Mouse (Mus musculus) cortical plate, adult 2 months (tissue): Measurements from ENCODE around the gene Cfap57. TPM values are rescaled to one million over a fixed set of nuclear protein-coding genes. Genes with fewer than 3 reads are reported as not detected.

Experiments
- H3K27ac ChIP-seq: fragments of 200-500 bp; 2 replicates; pipeline ENCODE4 v1.5.1; 2012; ENCODE audit warnings: low read length, control low read depth, inconsistent platforms; ENCODE audit not compliant: insufficient read depth
- H3K4me1 ChIP-seq: fragments of 200-500 bp; 2 replicates; pipeline ENCODE4 v1.6.1; 2011; ENCODE audit warnings: low read length; ENCODE audit not compliant: control insufficient read depth, insufficient read depth
- H3K4me3 ChIP-seq: fragments of 200-500 bp; 2 replicates; pipeline ENCODE4 v1.5.1; 2011; ENCODE audit warnings: mild to moderate bottlenecking, low read length, control low read depth; ENCODE audit not compliant: insufficient read depth
- CTCF ChIP-seq: fragments of 200-500 bp; IDR thresholded peaks from 2 replicates; pipeline ENCODE4 v1.5.1; 2011; ENCODE audit warnings: mild to moderate bottlenecking, control low read depth, low read length; ENCODE audit not compliant: insufficient read depth; ENCODE audit errors: extremely low read depth
- POLR2A ChIP-seq: fragments of 200-500 bp; IDR thresholded peaks from 2 replicates; pipeline ENCODE4 v1.6.1; 2011; ENCODE audit warnings: mild to moderate bottlenecking, low read length, control low read depth; ENCODE audit not compliant: insufficient read depth; ENCODE audit errors: extremely low read depth
- polyA plus RNA-seq: library from polyadenylated mRNA; depleted of rRNA; stranded (reverse); fragments of >200 nt; gene quantifications from 2 replicates; pipeline ENCODE4 v1.2.3, GENCODE M21; 2012

Gene Cfap57
- polyA plus RNA-seq, 1 experiment = 0.56 TPM

GRCm38 (mm10) chr4:118604065-118604464, 16.5 kb downstream of the Cfap57 start:
- no peak overlapping the region for H3K27ac ChIP-seq
- H3K4me3 ChIP-seq = no peak overlapping the region
- no peaks in the 10 kb centered on the region for H3K4me1 ChIP-seq
- TF ChIP-seq CTCF (no peak), POLR2A (no peak)

- Histone ChIP-seq H3K27ac (no peak overlapping the region), H3K4me3 (no peak overlapping the region), H3K4me1 (no peaks in the 10 kb centered on the region)
- TF ChIP-seq CTCF (no peak), POLR2A (no peak)
Measured at GRCm38 (mm10) chr4:118589733-118590130, 30.8 kb downstream of the Cfap57 start.

- H3K4me3 ChIP-seq = no peak overlapping the region
- H3K4me1 ChIP-seq = no peaks in the 10 kb centered on the region
- TF ChIP-seq CTCF = no peak
- no peak for TF ChIP-seq POLR2A
- H3K27ac ChIP-seq = no peak overlapping the region
Measured at GRCm38 (mm10) chr4:118589053-118589732, 31.4 kb downstream of the Cfap57 start.

GRCm38 (mm10) chr4:118582629-118583028, 37.9 kb downstream of the Cfap57 start:
- Histone ChIP-seq H3K4me1 (no peaks in the 10 kb centered on the region), H3K4me3 (no peak overlapping the region), H3K27ac (no peak overlapping the region)
- TF ChIP-seq CTCF (no peak), POLR2A (no peak)

- Histone ChIP-seq H3K27ac (no peak overlapping the region), H3K4me3 (no peak overlapping the region), H3K4me1 (no peaks in the 10 kb centered on the region)
- TF ChIP-seq CTCF = no peak
- TF ChIP-seq POLR2A = no peak
Measured at GRCm38 (mm10) chr4:118581508-118581907, 39.1 kb downstream of the Cfap57 start.

- Histone ChIP-seq H3K4me1 (no peaks in the 10 kb centered on the region), H3K27ac (no peak overlapping the region), H3K4me3 (no peak overlapping the region)
- TF ChIP-seq CTCF (peak; percentile 45; the same call in 1 of the 2 replicates), POLR2A (no peak)
Measured at GRCm38 (mm10) chr4:118579313-118579712, 41.3 kb downstream of the Cfap57 start.

- TF ChIP-seq CTCF (peak; percentile 93), POLR2A (no peak)
Measured at GRCm38 (mm10) chr4:118576097-118576496, 44.5 kb downstream of the Cfap57 start.

GRCm38 (mm10) chr4:118571441-118571840, 49.1 kb downstream of the Cfap57 start:
- Histone ChIP-seq H3K27ac (no peak overlapping the region), H3K4me1 (no peaks in the 10 kb centered on the region), H3K4me3 (no peak overlapping the region)
- TF ChIP-seq POLR2A = no peak
- TF ChIP-seq CTCF = no peak

More at GRCm38 (mm10) chr4:118576097-118576496, 44.5 kb downstream of the Cfap57 start:
- H3K27ac ChIP-seq = no peak overlapping the region
- H3K4me1 ChIP-seq = no peaks in the 10 kb centered on the region
- H3K4me3 ChIP-seq = no peak overlapping the region

GRCm38 (mm10) chr4:118569320-118569719, 51.3 kb downstream of the Cfap57 start:
- Histone ChIP-seq H3K27ac (no peak overlapping the region), H3K4me1 (no peaks in the 10 kb centered on the region), H3K4me3 (no peak overlapping the region)
- TF ChIP-seq CTCF (no peak), POLR2A (no peak)

GRCm38 (mm10) chr4:118568709-118569108, 51.9 kb downstream of the Cfap57 start:
- no peaks in the 10 kb centered on the region for H3K4me1 ChIP-seq
- no peak overlapping the region for H3K4me3 ChIP-seq
- TF ChIP-seq CTCF (no peak), POLR2A (no peak)
- H3K27ac ChIP-seq = no peak overlapping the region

GRCm38 (mm10) chr4:118566161-118566676, 54.4 kb downstream of the Cfap57 start:
- no peak for TF ChIP-seq POLR2A
- TF ChIP-seq CTCF = peak; percentile 97
- no peaks in the 10 kb centered on the region for H3K4me1 ChIP-seq
- no peak overlapping the region for H3K4me3 ChIP-seq
- no peak overlapping the region for H3K27ac ChIP-seq

- no peak for TF ChIP-seq POLR2A
- no peak for TF ChIP-seq CTCF
- Histone ChIP-seq H3K4me3 (no peak overlapping the region), H3K4me1 (no peaks in the 10 kb centered on the region), H3K27ac (no peak overlapping the region)
Measured at GRCm38 (mm10) chr4:118564926-118565279, 55.7 kb downstream of the Cfap57 start.
